Mouse (Mus musculus) liver, embryonic 14.5 days (tissue): ENCODE results near the gene Bfsp2. TPM values are rescaled to one million over a fixed set of nuclear protein-coding genes. Genes with fewer than 3 reads are reported as not detected.

Source experiments
- ATAC-seq: fragments of 200-750 bp; cut with Nextera tagmentation; 2 replicates; pipeline ENCODE4 v1.8.0; 2017; ENCODE audit warnings: moderate number of reproducible peaks, mild to moderate bottlenecking, moderate library complexity; ENCODE audit not compliant: insufficient read depth
- DNase-seq, 3 experiments: peaks; one replicate each; pipeline ENCODE4 v3.0.0-alpha.2; 2012 to 2013; ENCODE audit warnings: low read depth in 3 of 3, low spot score in 3 of 3
- H3K27ac ChIP-seq: fragments of 300-500 bp; sonication (generic); 2 replicates; pipeline ENCODE4 v1.5.1; 2014; ENCODE audit warnings: moderate library complexity, mild to moderate bottlenecking, control low read depth, inconsistent platforms
- H3K27me3 ChIP-seq: fragments of 300-500 bp; sonication (generic); 2 replicates; pipeline ENCODE4 v1.6.1; 2014; ENCODE audit warnings: mild to moderate bottlenecking, low read length, moderate library complexity; ENCODE audit not compliant: control insufficient read depth, insufficient read depth
- H3K36me3 ChIP-seq: fragments of 300-500 bp; sonication (generic); replicated peaks from 2 replicates; pipeline ENCODE4 v1.6.1; 2014; ENCODE audit warnings: low read depth; ENCODE audit not compliant: control insufficient read depth, insufficient read depth
- H3K4me1 ChIP-seq, 2 experiments: fragments of 200-500 bp in 1 of 2; fragments of 300-500 bp in 1 of 2; sonication (generic) in 1 of 2; replicated peaks; 2 replicates each; pipeline ENCODE4 v1.6.1; 2012 to 2014; ENCODE audit warnings: antibody characterized with exemption in 1 of 2, inconsistent platforms in 1 of 2, low read length in 1 of 2; ENCODE audit not compliant: control insufficient read depth in 2 of 2, insufficient read depth in 2 of 2
- H3K4me2 ChIP-seq: fragments of 300-500 bp; sonication (generic); 2 replicates; pipeline ENCODE4 v1.6.1; 2014; ENCODE audit warnings: low read depth, mild to moderate bottlenecking, control low read depth, moderate library complexity
- H3K4me3 ChIP-seq, 2 experiments: fragments of 200-500 bp in 1 of 2; fragments of 300-500 bp in 1 of 2; sonication (generic) in 1 of 2; 2 replicates each; pipeline ENCODE4 v1.5.1; 2012 to 2014; ENCODE audit warnings: low read depth in 2 of 2, low read length in 2 of 2, mild to moderate bottlenecking in 2 of 2, control low read depth in 1 of 2, inconsistent platforms in 1 of 2, moderate library complexity in 1 of 2; ENCODE audit not compliant: insufficient read depth in 1 of 2
- H3K9ac ChIP-seq: fragments of 300-500 bp; sonication (generic); replicated peaks from 2 replicates; pipeline ENCODE4 v1.6.1; 2014; ENCODE audit warnings: mild to moderate bottlenecking, control low read depth, moderate library complexity
- H3K9me3 ChIP-seq: fragments of 300-500 bp; sonication (generic); 2 replicates; pipeline ENCODE4 v1.6.1; 2016; ENCODE audit warnings: low read length, mixed read lengths; ENCODE audit not compliant: control insufficient read depth
- CTCF ChIP-seq: IDR thresholded peaks from 2 replicates; pipeline ENCODE4 v1.5.1; 2016; ENCODE audit warnings: antibody characterized with exemption, low read depth, control low read depth
- EP300 ChIP-seq: IDR thresholded peaks from 2 replicates; pipeline ENCODE4 v1.6.1; 2016; ENCODE audit warnings: antibody characterized with exemption, low read depth
- WGBS: fragments of 180-500 bp; shearing (Covaris S2); extraction: QIAGEN DNeasy Blood & Tissue Kit; methylation state at CpG from one replicate; pipeline ENCODE4 v1.1.7; 2014; ENCODE audit not compliant: insufficient replicate concordance; 5-methylcytosine and 5-hydroxymethylcytosine counted together
- polyA plus RNA-seq, 2 experiments: library from polyadenylated mRNA; depleted of rRNA in 1 of 2; stranded (reverse) in 1 of 2; unstranded in 1 of 2; fragments of >200 nt; fragmentation: Nextera tagmentation in 1 of 2; extraction: Ambion mirVana in 1 of 2; gene quantifications; 2 replicates each; pipeline versions ENCODE4 v1.2.1 to v1.2.3; 2012 to 2014

The Bfsp2 gene
- polyA plus RNA-seq, 2 experiments = 0.73 to 1.0 TPM

DNA sequence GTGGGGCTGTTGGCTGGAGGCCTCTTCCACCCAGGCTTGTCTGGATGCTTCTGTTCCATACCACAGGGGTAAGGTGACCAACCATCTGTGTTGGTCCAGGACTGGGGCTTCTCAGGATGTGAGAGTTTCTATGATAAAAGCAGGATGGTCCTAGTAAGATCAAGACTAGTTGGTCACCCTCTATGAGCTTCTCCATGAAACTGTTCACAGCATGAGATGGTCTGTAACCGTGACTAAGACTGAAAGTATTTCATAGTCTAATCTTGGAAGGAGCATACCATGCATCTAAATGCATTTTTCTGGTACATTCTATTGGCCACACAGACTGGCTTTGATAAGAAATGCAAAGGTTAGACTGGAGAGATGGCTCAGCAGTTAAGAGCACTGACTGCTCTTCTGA, 96.6 kb downstream of the Bfsp2 start:
- Histone ChIP-seq H3K27ac (no peak overlapping the region), H3K27me3 (no peaks in the 10 kb centered on the region), H3K4me3 (no peak overlapping the region), H3K9me3 (no peaks in the 10 kb centered on the region), H3K36me3 (no peaks in the 10 kb centered on the region), H3K4me2 (no peak overlapping the region), H3K9ac (no peak overlapping the region), H3K4me1 (no peaks in the 10 kb centered on the region)
- ATAC-seq (no peak), DNase-seq (no peak)
- WGBS = 60% methylated on average over 1 of the region's 1 CpGs
- TF ChIP-seq EP300 (no peak), CTCF (no peak)

DNA sequence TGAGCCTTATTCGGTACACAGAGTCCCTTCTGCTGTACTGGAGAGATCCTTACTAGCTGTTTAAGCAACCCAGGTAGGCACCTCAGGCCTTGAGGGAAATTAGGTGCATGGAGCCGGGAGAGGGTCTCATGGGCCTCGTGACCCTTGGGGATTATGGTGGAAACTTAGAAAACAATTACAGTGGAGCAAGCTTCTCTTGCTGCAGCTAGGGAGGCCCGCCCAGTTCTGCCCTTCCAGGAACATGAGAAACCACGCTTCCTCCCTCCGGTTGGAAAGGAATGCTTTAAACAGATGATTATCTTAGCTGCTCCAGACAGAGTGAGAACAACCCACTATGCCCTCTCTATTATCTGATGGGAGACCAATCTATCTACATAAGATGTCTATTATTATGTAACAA, 97.2 kb downstream of the Bfsp2 start:
- H3K27me3 ChIP-seq = no peaks in the 10 kb centered on the region
- H3K36me3 ChIP-seq = no peaks in the 10 kb centered on the region
- no peaks in the 10 kb centered on the region for H3K9me3 ChIP-seq
- ATAC-seq (no peak), DNase-seq (no peak)
- WGBS = 25% methylated on average over 6 of the region's 6 CpGs
- no peak overlapping the region for H3K9ac ChIP-seq
- no peak for TF ChIP-seq EP300
- no peak for TF ChIP-seq CTCF
- H3K4me3 ChIP-seq = no peak overlapping the region
- H3K4me2 ChIP-seq = no peak overlapping the region
- no peak overlapping the region for H3K27ac ChIP-seq
- H3K4me1 ChIP-seq = no peaks in the 10 kb centered on the region

DNA sequence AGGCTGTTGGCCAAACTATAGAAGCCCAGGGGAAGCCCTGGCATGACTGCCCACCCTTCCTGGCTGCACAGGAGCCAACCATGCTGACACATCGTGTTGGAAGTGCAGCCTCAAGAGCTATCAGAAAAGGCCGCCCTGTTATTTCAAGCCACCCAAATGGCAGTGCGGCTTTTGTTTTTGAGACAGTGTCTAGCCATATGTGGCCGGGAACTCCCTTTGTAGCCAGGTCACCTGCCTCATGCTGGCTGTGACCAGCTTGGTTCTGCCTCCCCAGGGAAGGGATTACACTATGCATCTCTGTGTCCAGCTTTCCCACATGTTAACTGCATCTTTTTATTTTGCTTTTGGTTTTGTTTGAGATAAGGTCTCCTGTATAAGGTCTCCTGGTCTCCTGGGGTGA, 99.7 kb downstream of the Bfsp2 start:
- Histone ChIP-seq H3K9ac (no peak overlapping the region), H3K9me3 (no peaks in the 10 kb centered on the region), H3K27me3 (no peaks in the 10 kb centered on the region), H3K4me1 (no peaks in the 10 kb centered on the region), H3K4me3 (no peak overlapping the region), H3K27ac (no peak overlapping the region), H3K36me3 (no peaks in the 10 kb centered on the region), H3K4me2 (no peak overlapping the region)
- no peak for ATAC-seq
- TF ChIP-seq CTCF (no peak), EP300 (no peak)
- DNase-seq = no peak
- WGBS = 64% methylated on average over 4 of the region's 4 CpGs

DNA sequence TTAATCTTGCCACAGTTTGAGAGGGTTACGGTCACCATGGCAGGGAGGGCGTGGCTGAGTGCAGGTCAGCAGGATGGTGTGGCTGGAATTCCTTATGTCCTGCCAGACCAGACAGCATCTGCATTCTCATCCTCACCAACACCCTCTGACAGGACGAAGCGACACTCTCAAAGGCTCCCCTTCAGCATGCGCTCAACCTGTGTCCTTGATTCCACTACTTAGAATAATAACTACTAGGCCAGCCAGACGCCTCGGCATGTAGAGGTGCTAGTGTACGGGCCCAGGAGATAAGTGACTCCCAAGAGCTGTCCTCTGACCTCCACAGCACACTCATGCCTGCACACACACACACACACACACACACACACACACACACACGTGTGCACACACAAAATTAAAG, 101.0 kb downstream of the Bfsp2 start:
- TF ChIP-seq EP300 (no peak), CTCF (no peak)
- H3K9me3 ChIP-seq = no peaks in the 10 kb centered on the region
- H3K9ac ChIP-seq = no peak overlapping the region
- 70% methylated on average over 9 of the region's 9 CpGs for WGBS
- ATAC-seq = no peak
- H3K4me2 ChIP-seq = no peak overlapping the region
- no peaks in the 10 kb centered on the region for H3K4me1 ChIP-seq
- no peaks in the 10 kb centered on the region for H3K27me3 ChIP-seq
- no peak overlapping the region for H3K27ac ChIP-seq
- DNase-seq = no peak
- no peak overlapping the region for H3K4me3 ChIP-seq
- no peaks in the 10 kb centered on the region for H3K36me3 ChIP-seq

DNA sequence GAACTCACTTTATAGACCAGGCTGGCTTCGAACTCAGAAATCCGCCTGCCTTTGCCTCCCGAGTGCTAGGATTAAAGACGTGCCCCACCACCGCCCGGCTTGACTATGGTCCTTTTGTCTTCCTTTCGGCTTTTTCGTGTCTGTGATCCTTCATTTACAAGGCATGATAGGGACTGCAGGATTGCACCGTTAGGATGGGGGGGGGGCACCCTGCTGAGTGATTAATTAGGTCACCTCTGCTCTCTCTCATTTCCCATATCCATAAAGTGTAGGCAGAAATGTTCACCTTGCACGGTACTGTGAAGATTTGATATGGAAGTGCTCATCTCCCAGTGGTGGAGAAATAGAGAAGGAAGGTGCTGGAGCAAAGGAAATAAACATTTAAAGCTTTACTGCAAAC, 101.5 kb downstream of the Bfsp2 start:
- WGBS = 73% methylated on average over 10 of the region's 10 CpGs
- Histone ChIP-seq H3K4me3 (no peak overlapping the region), H3K4me2 (no peak overlapping the region), H3K9ac (no peak overlapping the region), H3K36me3 (no peaks in the 10 kb centered on the region), H3K4me1 (no peaks in the 10 kb centered on the region), H3K9me3 (no peaks in the 10 kb centered on the region), H3K27me3 (no peaks in the 10 kb centered on the region), H3K27ac (no peak overlapping the region)
- ATAC-seq = no peak
- TF ChIP-seq EP300 (no peak), CTCF (no peak)
- no peak for DNase-seq
